Mouse (Mus musculus) C2C12 (cell line): ENCODE measurements around the gene Sez6l2.

Source experiments
- CTCF ChIP-seq: IDR thresholded peaks from one replicate; pipeline ENCODE4 v1.5.1; 2011; ENCODE audit not compliant: control insufficient read depth, insufficient read depth, insufficient read length
- FOSL1 ChIP-seq: IDR thresholded peaks from one replicate; pipeline ENCODE4 v1.8.0; 2011; ENCODE audit warnings: mild to moderate bottlenecking, low read length; ENCODE audit not compliant: poor library complexity, insufficient read depth, severe bottlenecking
- MAX ChIP-seq: IDR thresholded peaks from one replicate; pipeline ENCODE4 v1.6.1; 2011; ENCODE audit warnings: mild to moderate bottlenecking, control low read depth
- USF1 ChIP-seq: IDR thresholded peaks from one replicate; pipeline ENCODE4 v1.6.1; 2011; ENCODE audit warnings: low read depth, mild to moderate bottlenecking, control low read depth, moderate library complexity

GRCm38 (mm10) chr7:126948626-126949025, 1.7 kb upstream of the Sez6l2 start:
- TF ChIP-seq CTCF (no peak), MAX (no peak), FOSL1 (no peak), USF1 (no peak)
